Mouse (Mus musculus): Measurements from ENCODE around the gene Adnp. TPM values are rescaled to one million over a fixed set of nuclear protein-coding genes. Genes with fewer than 3 reads are reported as not detected.

Adnp gene
- total RNA-seq (2014; fragmentation: Nextera tagmentation), result 48.1 and 55.1 TPM in 2 replicates
- total RNA-seq (2017), result 1.1 TPM in 1 of 2 replicates, not detected in the other

GRCm38 (mm10) chr2:168206725-168207644 is at the start of gene Adnp:
Adnp (minus strand) TSS chr2:168207112.
- ATAC-seq (replicated peaks; ENCODE audit: low FRiP score, low TSS enrichment, poor library complexity, severe bottlenecking), result peak; percentile 87

- ATAC-seq (replicated peaks; ENCODE audit: low FRiP score, low TSS enrichment, poor library complexity, severe bottlenecking), result no peak
Observed at GRCm38 (mm10) chr2:168256506-168256905, 49.6 kb upstream of the Adnp start.

GRCm38 (mm10) chr2:168253822-168254221 is 46.9 kb upstream of the Adnp start:
- no peak for ATAC-seq (replicated peaks; ENCODE audit: low FRiP score, low TSS enrichment, poor library complexity, severe bottlenecking)

- peak; percentile 43; the same call in 1 of the 2 replicates for ATAC-seq (replicated peaks; ENCODE audit: low FRiP score, low TSS enrichment, poor library complexity, severe bottlenecking)
Observed at GRCm38 (mm10) chr2:168252639-168253292, 45.9 kb upstream of the Adnp start.

GRCm38 (mm10) chr2:168250270-168250669 is 43.4 kb upstream of the Adnp start:
- ATAC-seq (replicated peaks; ENCODE audit: low FRiP score, low TSS enrichment, poor library complexity, severe bottlenecking), result peak; percentile 76

- ATAC-seq (replicated peaks; ENCODE audit: low FRiP score, low TSS enrichment, poor library complexity, severe bottlenecking), result peak; percentile 64
Observed at GRCm38 (mm10) chr2:168248856-168249245, 41.9 kb upstream of the Adnp start.

GRCm38 (mm10) chr2:168248167-168248855 is 41.4 kb upstream of the Adnp start:
- no peak for ATAC-seq (replicated peaks; ENCODE audit: low FRiP score, low TSS enrichment, poor library complexity, severe bottlenecking)

GRCm38 (mm10) chr2:168245571-168245970 is 38.7 kb upstream of the Adnp start:
- no peak for ATAC-seq (replicated peaks; ENCODE audit: low FRiP score, low TSS enrichment, poor library complexity, severe bottlenecking)

- no peak for ATAC-seq (replicated peaks; ENCODE audit: low FRiP score, low TSS enrichment, poor library complexity, severe bottlenecking)
Observed at GRCm38 (mm10) chr2:168243278-168243677, 36.4 kb upstream of the Adnp start.

- ATAC-seq (replicated peaks; ENCODE audit: low FRiP score, low TSS enrichment, poor library complexity, severe bottlenecking), result peak; percentile 53; the same call in 1 of the 2 replicates
Observed at GRCm38 (mm10) chr2:168242841-168243240, 35.9 kb upstream of the Adnp start.

- ATAC-seq (replicated peaks; ENCODE audit: low FRiP score, low TSS enrichment, poor library complexity, severe bottlenecking), result no peak
Observed at GRCm38 (mm10) chr2:168238335-168238734, 31.4 kb upstream of the Adnp start.

GRCm38 (mm10) chr2:168233286-168233685 is 26.4 kb upstream of the Adnp start:
- ATAC-seq (replicated peaks; ENCODE audit: low FRiP score, low TSS enrichment, poor library complexity, severe bottlenecking), result no peak

GRCm38 (mm10) chr2:168231471-168231829 is 24.5 kb upstream of the Adnp start:
- ATAC-seq (replicated peaks; ENCODE audit: low FRiP score, low TSS enrichment, poor library complexity, severe bottlenecking), result no peak

GRCm38 (mm10) chr2:168230773-168231470 is 24.0 kb upstream of the Adnp start:
- ATAC-seq (replicated peaks; ENCODE audit: low FRiP score, low TSS enrichment, poor library complexity, severe bottlenecking), result peak; percentile 34

GRCm38 (mm10) chr2:168230026-168230728 is 23.3 kb upstream of the Adnp start, which contains the start of the genes Gm20716, Dpm1 and Mocs3:
Gm20716 (minus strand) TSS chr2:168230364.
Dpm1 (minus strand) TSS chr2:168230591.
Mocs3 (plus strand) TSS chr2:168230622.
- peak; percentile 80 for ATAC-seq (replicated peaks; ENCODE audit: low FRiP score, low TSS enrichment, poor library complexity, severe bottlenecking)

- ATAC-seq (replicated peaks; ENCODE audit: low FRiP score, low TSS enrichment, poor library complexity, severe bottlenecking), result peak; percentile 48
Observed at GRCm38 (mm10) chr2:168229116-168230025, 22.5 kb upstream of the Adnp start.

- no peak for ATAC-seq (replicated peaks; ENCODE audit: low FRiP score, low TSS enrichment, poor library complexity, severe bottlenecking)
Observed at GRCm38 (mm10) chr2:168223326-168223725, 16.4 kb upstream of the Adnp start.
